Mouse (Mus musculus): ENCODE measurements around the gene Muc4. TPM values are rescaled to one million over a fixed set of nuclear protein-coding genes. Genes with fewer than 3 reads are reported as not detected.

The Muc4 gene
- polyA plus RNA-seq, 1 experiment from 2014 or later, result not detected

GRCm38 (mm10) chr16:32822450-32822827, 86.8 kb downstream of the Muc4 start:
- WGBS, result 83% methylated on average over 6 of the region's 6 CpGs
- peaks cover 51% of the 10 kb centered on the region for H3K36me3 ChIP-seq

GRCm38 (mm10) chr16:32822881-32823280, 87.2 kb downstream of the Muc4 start:
- Histone ChIP-seq H3K36me3 (peaks cover 56% of the 10 kb centered on the region), H3K4me3 (replicated peaks) (no peak overlapping the region), H3K27ac (no peak overlapping the region; the same call in 1 of the 2 replicates), H3K4me2 (no peak overlapping the region), H3K9ac (replicated peaks) (no peak overlapping the region), H3K27me3 (no peaks in the 10 kb centered on the region), H3K9me3 (no peaks in the 10 kb centered on the region), H3K4me1 (replicated peaks) (no peaks in the 10 kb centered on the region)
- ATAC-seq (ENCODE audit: insufficient number of reproducible peaks, insufficient read depth, low FRiP score, low TSS enrichment, low read depth), result no peak
- 85% methylated on average over 5 of the region's 5 CpGs for WGBS

More at GRCm38 (mm10) chr16:32822450-32822827, 86.8 kb downstream of the Muc4 start:
- no peak for ATAC-seq (ENCODE audit: insufficient number of reproducible peaks, insufficient read depth, low FRiP score, low TSS enrichment, low read depth)
- Histone ChIP-seq H3K4me1 (replicated peaks) (no peaks in the 10 kb centered on the region), H3K4me2 (no peak overlapping the region), H3K9ac (replicated peaks) (no peak overlapping the region), H3K27ac (no peak overlapping the region; the same call in 1 of the 2 replicates), H3K27me3 (no peaks in the 10 kb centered on the region), H3K4me3 (replicated peaks) (no peak overlapping the region), H3K9me3 (no peaks in the 10 kb centered on the region)

GRCm38 (mm10) chr16:32823487-32823886, 87.8 kb downstream of the Muc4 start:
- no peak for ATAC-seq (ENCODE audit: insufficient number of reproducible peaks, insufficient read depth, low FRiP score, low TSS enrichment, low read depth)
- no peaks in the 10 kb centered on the region for H3K9me3 ChIP-seq
- no peak overlapping the region for H3K4me2 ChIP-seq
- H3K4me3 ChIP-seq (replicated peaks), result no peak overlapping the region
- no peak overlapping the region for H3K27ac ChIP-seq
- 87% methylated on average over 8 of the region's 8 CpGs for WGBS
- H3K9ac ChIP-seq (replicated peaks), result no peak overlapping the region
- no peaks in the 10 kb centered on the region for H3K27me3 ChIP-seq
- H3K4me1 ChIP-seq (replicated peaks), result no peaks in the 10 kb centered on the region
- H3K36me3 ChIP-seq, result peaks cover 62% of the 10 kb centered on the region

- no peak overlapping the region for H3K9ac ChIP-seq (replicated peaks)
Measured at GRCm38 (mm10) chr16:32824061-32824460, 88.4 kb downstream of the Muc4 start.

GRCm38 (mm10) chr16:32825380-32825779, 89.7 kb downstream of the Muc4 start:
- Histone ChIP-seq H3K9ac (replicated peaks) (no peak overlapping the region), H3K27me3 (no peaks in the 10 kb centered on the region), H3K36me3 (peaks cover 71% of the 10 kb centered on the region), H3K4me3 (replicated peaks) (no peak overlapping the region), H3K9me3 (no peaks in the 10 kb centered on the region), H3K27ac (no peak overlapping the region), H3K4me2 (no peak overlapping the region), H3K4me1 (replicated peaks) (no peaks in the 10 kb centered on the region)
- WGBS, result 71% methylated on average over 12 of the region's 12 CpGs
- ATAC-seq (ENCODE audit: insufficient number of reproducible peaks, insufficient read depth, low FRiP score, low TSS enrichment, low read depth), result no peak

More at GRCm38 (mm10) chr16:32824061-32824460, 88.4 kb downstream of the Muc4 start:
- Histone ChIP-seq H3K27ac (no peak overlapping the region), H3K4me1 (replicated peaks) (no peaks in the 10 kb centered on the region), H3K4me2 (no peak overlapping the region), H3K4me3 (replicated peaks) (no peak overlapping the region), H3K27me3 (no peaks in the 10 kb centered on the region), H3K9me3 (no peaks in the 10 kb centered on the region), H3K36me3 (peaks cover 68% of the 10 kb centered on the region)
- ATAC-seq (ENCODE audit: insufficient number of reproducible peaks, insufficient read depth, low FRiP score, low TSS enrichment, low read depth), result no peak
- 84% methylated on average over 13 of the region's 13 CpGs for WGBS

GRCm38 (mm10) chr16:32826521-32826920, 90.8 kb downstream of the Muc4 start:
- no peak overlapping the region for H3K4me3 ChIP-seq (replicated peaks)
- H3K9ac ChIP-seq (replicated peaks), result no peak overlapping the region
- no peaks in the 10 kb centered on the region for H3K9me3 ChIP-seq
- no peak for ATAC-seq (ENCODE audit: insufficient number of reproducible peaks, insufficient read depth, low FRiP score, low TSS enrichment, low read depth)
- WGBS, result 95% methylated on average over 11 of the region's 11 CpGs
- H3K36me3 ChIP-seq, result peaks cover 71% of the 10 kb centered on the region
- H3K4me2 ChIP-seq, result no peak overlapping the region
- no peak overlapping the region for H3K27ac ChIP-seq
- H3K4me1 ChIP-seq (replicated peaks), result no peaks in the 10 kb centered on the region
- H3K27me3 ChIP-seq, result no peaks in the 10 kb centered on the region

GRCm38 (mm10) chr16:32829104-32829503, 93.4 kb downstream of the Muc4 start:
- 90% methylated on average over 11 of the region's 11 CpGs for whole genome bisulfite sequencing

GRCm38 (mm10) chr16:32831501-32831900, 95.8 kb downstream of the Muc4 start:
- 87% methylated on average over 4 of the region's 4 CpGs for WGBS
- H3K4me3 ChIP-seq (replicated peaks), result no peak overlapping the region
- H3K9ac ChIP-seq (replicated peaks), result no peak overlapping the region
- no peaks in the 10 kb centered on the region for H3K9me3 ChIP-seq
- no peaks in the 10 kb centered on the region for H3K4me1 ChIP-seq (replicated peaks)
- H3K4me2 ChIP-seq, result no peak overlapping the region
- no peak for ATAC-seq (ENCODE audit: insufficient number of reproducible peaks, insufficient read depth, low FRiP score, low TSS enrichment, low read depth)
- peaks cover 60% of the 10 kb centered on the region for H3K36me3 ChIP-seq
- no peak overlapping the region for H3K27ac ChIP-seq
- no peaks in the 10 kb centered on the region for H3K27me3 ChIP-seq

More at GRCm38 (mm10) chr16:32829104-32829503, 93.4 kb downstream of the Muc4 start:
- Histone ChIP-seq H3K4me1 (replicated peaks) (no peaks in the 10 kb centered on the region), H3K4me3 (replicated peaks) (no peak overlapping the region), H3K36me3 (peaks cover 65% of the 10 kb centered on the region), H3K4me2 (no peak overlapping the region), H3K9me3 (no peaks in the 10 kb centered on the region), H3K9ac (replicated peaks) (no peak overlapping the region), H3K27ac (no peak overlapping the region), H3K27me3 (no peaks in the 10 kb centered on the region)
- no peak for ATAC-seq (ENCODE audit: insufficient number of reproducible peaks, insufficient read depth, low FRiP score, low TSS enrichment, low read depth)

Other genes starting within 250 kb of the Muc4 start
- gene Slc51a, start 248.0 kb upstream of the Muc4 start, polyA plus RNA-seq (2016; fragmentation: Nextera tagmentation; extraction: Ambion mirVana), result 0.31 and 0.38 TPM in 2 replicates
- gene Zdhhc19, start 239.6 kb upstream of the Muc4 start, polyA plus RNA-seq (2016; fragmentation: Nextera tagmentation; extraction: Ambion mirVana), result not detected in 2 replicates
- 40.7 and 43.9 TPM in 2 replicates for gene Tfrc, start 127.0 kb upstream of the Muc4 start, polyA plus RNA-seq (2016; fragmentation: Nextera tagmentation; extraction: Ambion mirVana)
- gene Tnk2, start 92.0 kb upstream of the Muc4 start, polyA plus RNA-seq (2016; fragmentation: Nextera tagmentation; extraction: Ambion mirVana), result 11.9 and 12.0 TPM in 2 replicates
- gene Muc20, start 61.5 kb downstream of the Muc4 start, polyA plus RNA-seq (2016; fragmentation: Nextera tagmentation; extraction: Ambion mirVana), result not detected in 2 replicates
- gene Smbd1, start 74.6 kb downstream of the Muc4 start, polyA plus RNA-seq (2016; fragmentation: Nextera tagmentation; extraction: Ambion mirVana), result not detected in 2 replicates
- gene Fyttd1, start 141.6 kb downstream of the Muc4 start, polyA plus RNA-seq (2016; fragmentation: Nextera tagmentation; extraction: Ambion mirVana), result 118 and 121 TPM in 2 replicates
- 16.3 and 19.3 TPM in 2 replicates for gene Rubcn, start 141.9 kb downstream of the Muc4 start, polyA plus RNA-seq (2016; fragmentation: Nextera tagmentation; extraction: Ambion mirVana)
- 40.6 and 41.3 TPM in 2 replicates for gene Lrch3, start 178.2 kb downstream of the Muc4 start, polyA plus RNA-seq (2016; fragmentation: Nextera tagmentation; extraction: Ambion mirVana)

Measured in limb, embryonic 12.5 days (tissue).